Mouse (Mus musculus) heart, adult 2 months (tissue): Measurements from ENCODE around the gene Fbln1. TPM values are rescaled to one million over a fixed set of nuclear protein-coding genes. Genes with fewer than 3 reads are reported as not detected.

ENCODE experiments used
- DNase-seq, 2 experiments: peaks; one replicate each; pipeline ENCODE4 v3.0.0; 2021
- H3K27ac ChIP-seq: fragments of 200-600 bp; 2 replicates; pipeline ENCODE4 v1.8.1; 2022
- H3K27me3 ChIP-seq: fragments of 200-500 bp; 2 replicates; pipeline ENCODE4 v1.6.1; 2012; ENCODE audit warnings: mild to moderate bottlenecking, low read length, inconsistent platforms, mixed read lengths; ENCODE audit not compliant: control insufficient read depth, insufficient read depth
- H3K36me3 ChIP-seq: fragments of 200-500 bp; 2 replicates; pipeline ENCODE4 v1.6.1; 2012; ENCODE audit warnings: low read length, inconsistent platforms; ENCODE audit not compliant: control insufficient read depth, insufficient read depth
- H3K4me1 ChIP-seq: fragments of 200-500 bp; 2 replicates; pipeline ENCODE4 v1.6.1; 2011; ENCODE audit warnings: low read length; ENCODE audit not compliant: control insufficient read depth, insufficient read depth
- H3K4me3 ChIP-seq: fragments of 200-600 bp; 2 replicates; pipeline ENCODE4 v1.8.1; 2022
- H3K79me2 ChIP-seq: fragments of 200-500 bp; replicated peaks from 2 replicates; pipeline ENCODE4 v1.6.1; 2012; ENCODE audit warnings: mild to moderate bottlenecking, inconsistent platforms, low read length, moderate library complexity, mixed read lengths; ENCODE audit not compliant: control insufficient read depth, insufficient read depth
- H3K9ac ChIP-seq: fragments of 200-500 bp; 2 replicates; pipeline ENCODE4 v1.6.1; 2012; ENCODE audit warnings: low read depth, mild to moderate bottlenecking, control low read depth, inconsistent platforms, low read length, mixed read lengths
- CTCF ChIP-seq: fragments of 200-600 bp; IDR thresholded peaks from 2 replicates; pipeline ENCODE4 v1.8.1; 2022; ENCODE audit warnings: antibody characterized with exemption, mild to moderate bottlenecking, moderate library complexity
- EP300 ChIP-seq: fragments of 200-500 bp; IDR thresholded peaks from 2 replicates; pipeline ENCODE4 v1.6.1; 2011; ENCODE audit warnings: low read depth, low read length, control low read depth; ENCODE audit not compliant: insufficient read depth
- POLR2A ChIP-seq: fragments of 200-500 bp; IDR thresholded peaks from 2 replicates; pipeline ENCODE4 v1.6.1; 2011; ENCODE audit warnings: mild to moderate bottlenecking, low read depth, low read length, control low read depth; ENCODE audit not compliant: insufficient read depth
- WGBS: fragments of 180-500 bp; shearing (Covaris S2); methylation state at CpG from one replicate; pipeline ENCODE4 v1.1.7; 2018; 5-methylcytosine and 5-hydroxymethylcytosine counted together
- intact Hi-C: fragments of 180-260 bp; cut with DNase I; formaldehyde crosslinking; loops from one replicate; pipeline ENCODE4 v1.15.1; 2025
- polyA plus RNA-seq: library from polyadenylated mRNA; depleted of rRNA; stranded (reverse); fragments of >200 nt; gene quantifications from 2 replicates; pipeline ENCODE4 v1.2.3, GENCODE M21; 2012; rRNA removed
- total RNA-seq, 2 experiments: library from RNA; stranded (reverse); gene quantifications; 2 replicates each; pipeline ENCODE4 v1.2.3; 2021

The Fbln1 gene
- total and polyA plus RNA-seq, 3 experiments, result 88.9 to 174 (median 96.1) TPM

DNA sequence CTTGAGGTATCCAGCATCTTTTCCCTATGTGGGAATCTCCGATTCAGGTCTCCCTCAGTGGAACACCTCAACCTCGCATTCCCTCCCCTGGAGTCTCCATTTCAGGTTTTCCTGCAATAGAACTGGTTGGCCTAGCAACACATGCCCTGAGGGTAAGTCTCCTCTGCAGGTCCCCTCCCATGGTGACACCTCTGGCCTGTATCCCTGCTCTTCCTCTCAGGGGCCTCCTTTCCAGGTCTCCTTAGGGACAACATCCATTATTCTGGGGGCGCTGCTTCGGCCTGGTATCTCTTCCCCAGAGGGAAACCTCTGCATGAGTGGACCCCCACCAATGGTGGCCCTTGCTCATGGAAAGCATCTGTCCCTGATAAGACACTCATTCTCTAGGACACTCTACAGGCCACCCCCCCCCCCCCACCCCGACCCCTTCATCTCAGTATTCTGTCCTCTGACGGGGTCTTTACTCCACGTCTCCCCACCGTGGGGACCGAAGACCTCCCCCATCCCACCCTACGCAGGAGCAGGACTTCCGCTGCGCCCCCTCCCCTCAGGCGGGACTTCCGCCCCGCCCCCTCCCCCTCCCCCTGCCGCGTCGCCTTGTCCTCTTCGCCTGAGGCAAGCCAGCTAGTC is 130.0 kb downstream of the Fbln1 start, which contains the start of gene Atxn10:
Gene Atxn10 (plus strand): TSS at position 575 of the 630 bp plus-strand sequence.
- TF ChIP-seq POLR2A (no peak), CTCF (no peak), EP300 (no peak)
- Histone ChIP-seq H3K27ac (peak within 1 kb of the TSS; percentile 94), H3K27me3 (no peaks in the 10 kb centered on the region), H3K4me3 (peak within 1 kb of the TSS; percentile 93), H3K4me1 (peaks cover 2% of the 10 kb centered on the region; the same call in 1 of the 2 replicates), H3K9ac (peak within 1 kb of the TSS; percentile 81), H3K36me3 (no peaks in the 10 kb centered on the region), H3K79me2 (peaks cover 1% of the 10 kb centered on the region; the same call in 1 of the 2 replicates)
- peak in 1 of 2 experiments; percentile 38 for DNase-seq
- WGBS, result 17% methylated on average over 18 of the region's 19 CpGs
- intact Hi-C loops, result no loop called here

Other genes starting within 250 kb of the Fbln1 start
- gene 5031439G07Rik, start 217.4 kb upstream of the Fbln1 start, total RNA-seq, result 10 to 100 TPM; 28.9 to 36.1 TPM
- gene 5031439G07Rik, start 217.4 kb upstream of the Fbln1 start, polyA plus RNA-seq, result 13.1 and 15.8 TPM in 2 replicates
- not detected for gene Upk3a, start 188.8 kb upstream of the Fbln1 start, total RNA-seq
- 0.39 TPM in 1 of 2 replicates, not detected in the other for gene Upk3a, start 188.8 kb upstream of the Fbln1 start, polyA plus RNA-seq
- gene Fam118a, start 177.0 kb upstream of the Fbln1 start, total RNA-seq, result 1 to 10 TPM; 6.1 to 6.3 TPM
- 4.7 and 6.3 TPM in 2 replicates for gene Fam118a, start 177.0 kb upstream of the Fbln1 start, polyA plus RNA-seq
- not detected for gene Smc1b, start 74.0 kb upstream of the Fbln1 start, total RNA-seq
- not detected in 2 replicates for gene Smc1b, start 74.0 kb upstream of the Fbln1 start, polyA plus RNA-seq
- gene Ribc2, start 73.9 kb upstream of the Fbln1 start, total RNA-seq, result not detected
- 0.14 TPM in 1 of 2 replicates, not detected in the other for gene Ribc2, start 73.9 kb upstream of the Fbln1 start, polyA plus RNA-seq
- gene Atxn10, start 130.3 kb downstream of the Fbln1 start, total RNA-seq, result 10 to 100 TPM; 71.7 to 82.6 TPM
- 52.9 and 73.7 TPM in 2 replicates for gene Atxn10, start 130.3 kb downstream of the Fbln1 start, polyA plus RNA-seq